Mouse (Mus musculus): ENCODE results near the gene Gtpbp3. TPM values are rescaled to one million over a fixed set of nuclear protein-coding genes. Genes with fewer than 3 reads are reported as not detected.

The Gtpbp3 gene
- polyA plus RNA-seq, 1 experiment from 2014 or later = 12.6 TPM

- Histone ChIP-seq H3K9me3 (no peaks in the 10 kb centered on the region), H3K4me3 (replicated peaks) (peak overlapping the region; percentile 80), H3K4me2 (peak overlapping the region; percentile 89), H3K9ac (peak overlapping the region; percentile 87), H3K4me1 (peaks cover 51% of the 10 kb centered on the region), H3K27me3 (no peaks in the 10 kb centered on the region), H3K27ac (0 out of 2 replicates have a peak overlapping the region, but pooled peaks have one; percentile 80), H3K36me3 (replicated peaks) (peaks cover 44% of the 10 kb centered on the region)
- WGBS = 6% methylated on average over 16 of the region's 16 CpGs
- peak; percentile 4 for ATAC-seq (ENCODE audit: low FRiP score)
These were observed 25.1 kb upstream of the Gtpbp3 start for GRCm38 (mm10) chr8:71462786-71463185.

GRCm38 (mm10) chr8:71463188-71464033 is 24.5 kb upstream of the Gtpbp3 start, which contains the start of gene Abhd8:
Abhd8 (minus strand) TSS chr8:71463655.
- Histone ChIP-seq H3K27ac (peak within 1 kb of the TSS; percentile 80), H3K9me3 (no peaks in the 10 kb centered on the region), H3K4me1 (peaks cover 50% of the 10 kb centered on the region), H3K9ac (peak within 1 kb of the TSS; percentile 87), H3K4me3 (replicated peaks) (peak within 1 kb of the TSS; percentile 80), H3K4me2 (peak within 1 kb of the TSS; percentile 89), H3K36me3 (replicated peaks) (peaks cover 38% of the 10 kb centered on the region), H3K27me3 (no peaks in the 10 kb centered on the region)
- peak; percentile 86 for ATAC-seq (ENCODE audit: low FRiP score)
- under 1% methylated on average over 55 of the region's 55 CpGs for WGBS

DNA sequence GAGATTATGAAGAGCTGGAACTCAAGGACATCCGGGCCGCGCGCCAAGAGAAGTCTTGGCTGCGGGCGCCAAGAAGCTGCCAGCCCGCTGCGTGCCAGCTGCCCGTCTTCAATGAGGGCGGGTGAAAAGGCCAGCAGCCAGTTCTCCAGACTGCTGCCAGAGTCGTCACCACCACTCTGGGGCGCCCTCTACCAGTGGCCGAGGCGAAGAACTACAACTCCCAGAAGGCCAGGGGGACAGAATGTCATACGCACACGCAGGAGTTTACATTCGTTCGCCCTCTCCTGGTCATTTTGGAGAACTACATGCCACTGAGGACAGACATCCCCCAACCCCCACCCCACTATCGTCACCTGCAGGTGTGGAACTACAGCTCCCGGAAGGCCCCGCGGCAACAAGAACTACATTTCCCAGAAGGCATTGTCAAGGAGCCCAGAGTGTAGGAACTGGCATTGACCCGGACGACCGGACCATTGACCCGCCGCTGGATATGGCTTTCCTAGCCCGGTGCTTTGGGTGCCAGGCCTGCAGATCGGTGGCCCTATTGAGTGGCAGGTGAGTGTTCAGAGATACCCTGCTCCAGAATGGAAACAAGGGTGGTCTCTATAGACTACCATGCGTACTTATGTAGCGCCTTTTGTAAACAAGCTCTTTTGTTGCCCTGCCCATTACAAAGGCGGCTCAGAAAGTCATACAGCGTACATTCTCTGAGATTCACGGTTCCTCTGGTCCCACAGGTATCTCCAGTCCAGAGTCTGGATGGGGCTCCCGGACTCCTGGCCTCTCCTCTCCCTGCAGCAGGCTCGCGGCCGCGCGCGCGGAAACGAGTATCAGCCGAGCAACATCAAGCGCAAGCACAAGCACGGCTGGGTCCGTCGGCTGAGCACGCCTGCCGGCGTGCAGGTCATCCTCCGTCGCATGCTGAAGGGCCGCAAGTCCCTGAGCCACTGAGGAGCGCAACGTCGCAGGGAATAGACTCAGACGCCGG is 23.1 kb upstream of the Gtpbp3 start, which contains the start of gene Mrpl34:
TSS of gene Mrpl34 (plus strand) at position 447 of the 988 bp plus-strand sequence.
- peaks cover 47% of the 10 kb centered on the region for H3K4me1 ChIP-seq
- H3K9ac ChIP-seq = peak within 1 kb of the TSS; percentile 87
- H3K4me2 ChIP-seq = peak within 1 kb of the TSS; percentile 89
- H3K4me3 ChIP-seq (replicated peaks) = peak within 1 kb of the TSS; percentile 80
- H3K27me3 ChIP-seq = no peaks in the 10 kb centered on the region
- peak; percentile 77 for ATAC-seq (ENCODE audit: low FRiP score)
- no peaks in the 10 kb centered on the region for H3K9me3 ChIP-seq
- WGBS = under 1% methylated on average over 59 of the region's 59 CpGs
- H3K36me3 ChIP-seq (replicated peaks) = peaks cover 24% of the 10 kb centered on the region
- H3K27ac ChIP-seq = peak within 1 kb of the TSS; percentile 80

DNA sequence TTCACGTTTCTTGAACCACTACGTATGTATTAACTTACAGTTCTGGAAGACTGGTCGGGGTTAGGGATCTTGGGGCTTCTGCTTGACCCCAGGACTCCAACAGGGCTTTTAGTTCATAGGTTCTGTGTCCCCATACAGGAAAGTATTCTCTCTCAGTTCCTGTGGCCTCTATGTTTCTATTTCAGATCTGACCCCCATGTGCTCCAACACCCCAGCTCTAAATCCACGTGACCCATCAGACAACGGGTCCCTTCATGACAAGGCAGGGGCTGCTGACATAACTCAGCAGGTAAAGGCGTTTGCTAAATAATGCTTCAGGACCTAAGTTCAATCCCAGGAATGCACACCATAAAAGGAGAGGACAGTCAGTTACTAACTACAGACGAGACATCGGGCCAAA is 22.2 kb upstream of the Gtpbp3 start:
- peak overlapping the region; percentile 89 for H3K4me2 ChIP-seq
- H3K27me3 ChIP-seq = no peaks in the 10 kb centered on the region
- peak overlapping the region; percentile 67; the same call in 1 of the 2 replicates for H3K9ac ChIP-seq
- peaks cover 17% of the 10 kb centered on the region for H3K36me3 ChIP-seq (replicated peaks)
- H3K9me3 ChIP-seq = no peaks in the 10 kb centered on the region
- no peak overlapping the region for H3K27ac ChIP-seq
- no peak for ATAC-seq (ENCODE audit: low FRiP score)
- 86% methylated on average over 8 of the region's 8 CpGs for WGBS
- H3K4me1 ChIP-seq = peaks cover 55% of the 10 kb centered on the region
- peak overlapping the region; percentile 80 for H3K4me3 ChIP-seq (replicated peaks)

- Histone ChIP-seq H3K27ac (no peak overlapping the region), H3K4me3 (replicated peaks) (no peak overlapping the region), H3K27me3 (no peaks in the 10 kb centered on the region), H3K36me3 (replicated peaks) (peaks cover 17% of the 10 kb centered on the region), H3K9me3 (no peaks in the 10 kb centered on the region), H3K4me2 (no peak overlapping the region), H3K9ac (no peak overlapping the region), H3K4me1 (peaks cover 53% of the 10 kb centered on the region)
- ATAC-seq (ENCODE audit: low FRiP score) = no peak
- WGBS = 96% methylated on average over 5 of the region's 5 CpGs
These were observed 21.7 kb upstream of the Gtpbp3 start for GRCm38 (mm10) chr8:71466198-71466597.

DNA sequence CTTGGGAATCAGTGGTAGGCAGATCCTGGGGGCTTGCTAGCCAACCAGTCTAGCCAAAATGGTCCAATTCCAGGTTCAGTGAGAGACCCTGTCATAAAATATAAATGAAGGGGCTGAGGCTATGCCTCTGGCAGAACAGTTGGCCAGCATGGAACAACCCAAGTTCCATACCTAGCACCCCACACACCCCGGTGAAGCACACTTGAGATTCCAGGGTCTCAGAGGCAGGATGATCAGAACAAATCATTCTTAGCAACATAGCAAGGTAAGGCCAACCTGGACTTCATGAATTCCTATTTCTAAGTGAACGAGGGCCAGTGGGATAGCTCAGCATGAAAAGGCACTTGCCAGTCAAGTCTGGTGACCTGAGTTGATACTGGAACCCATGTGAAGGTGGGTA is 20.7 kb upstream of the Gtpbp3 start:
- H3K36me3 ChIP-seq (replicated peaks) = peaks cover 20% of the 10 kb centered on the region
- H3K27me3 ChIP-seq = no peaks in the 10 kb centered on the region
- H3K4me3 ChIP-seq (replicated peaks) = no peak overlapping the region
- WGBS = 86% methylated on average over 2 of the region's 2 CpGs
- peaks cover 43% of the 10 kb centered on the region for H3K4me1 ChIP-seq
- H3K4me2 ChIP-seq = no peak overlapping the region
- no peaks in the 10 kb centered on the region for H3K9me3 ChIP-seq
- H3K9ac ChIP-seq = no peak overlapping the region
- no peak for ATAC-seq (ENCODE audit: low FRiP score)
- H3K27ac ChIP-seq = no peak overlapping the region

- 96% methylated on average over 1 of the region's 1 CpGs for WGBS
- Histone ChIP-seq H3K4me2 (no peak overlapping the region), H3K4me1 (peaks cover 36% of the 10 kb centered on the region), H3K9ac (no peak overlapping the region), H3K27ac (no peak overlapping the region), H3K4me3 (replicated peaks) (no peak overlapping the region), H3K9me3 (no peaks in the 10 kb centered on the region), H3K36me3 (replicated peaks) (peaks cover 28% of the 10 kb centered on the region), H3K27me3 (no peaks in the 10 kb centered on the region)
- ATAC-seq (ENCODE audit: low FRiP score) = no peak
These were observed 19.9 kb upstream of the Gtpbp3 start for GRCm38 (mm10) chr8:71468001-71468400.

DNA sequence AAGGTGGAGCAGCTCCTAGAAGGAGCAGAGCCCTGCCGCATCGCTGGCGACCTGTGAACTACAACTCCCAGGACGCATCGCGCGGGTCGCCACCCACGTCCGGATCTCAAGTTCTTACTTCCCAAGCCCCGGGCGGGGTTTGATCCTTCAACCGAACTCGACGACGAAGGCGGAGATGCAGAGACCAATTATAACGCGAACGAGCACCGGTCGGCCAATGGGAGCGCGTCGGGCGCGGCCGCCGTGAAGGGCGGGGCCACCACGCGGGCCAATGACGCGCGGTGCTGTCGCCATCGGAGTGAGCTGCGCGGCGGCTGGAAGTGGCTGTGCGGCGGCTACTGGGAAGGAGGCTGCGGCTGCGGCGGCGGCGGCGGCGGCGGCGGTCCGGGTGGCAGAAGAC is 19.0 kb upstream of the Gtpbp3 start, which contains the start of gene Dda1:
TSS of gene Dda1 (plus strand) at position 284 of the 400 bp plus-strand sequence.
- ATAC-seq (ENCODE audit: low FRiP score) = peak; percentile 91
- Histone ChIP-seq H3K9ac (peak within 1 kb of the TSS; percentile 83), H3K36me3 (replicated peaks) (peaks cover 37% of the 10 kb centered on the region), H3K27me3 (no peaks in the 10 kb centered on the region), H3K4me1 (peaks cover 32% of the 10 kb centered on the region), H3K9me3 (no peaks in the 10 kb centered on the region), H3K4me3 (replicated peaks) (peak within 1 kb of the TSS; percentile 91), H3K4me2 (peak within 1 kb of the TSS; percentile 93), H3K27ac (peak within 1 kb of the TSS; percentile 88)
- WGBS = under 1% methylated on average over 47 of the region's 52 CpGs

- Histone ChIP-seq H3K9ac (peak overlapping the region; percentile 83), H3K36me3 (replicated peaks) (peaks cover 42% of the 10 kb centered on the region), H3K9me3 (no peaks in the 10 kb centered on the region), H3K4me1 (peaks cover 27% of the 10 kb centered on the region), H3K27me3 (no peaks in the 10 kb centered on the region), H3K4me3 (replicated peaks) (peak overlapping the region; percentile 91), H3K27ac (peak overlapping the region; percentile 88), H3K4me2 (peak overlapping the region; percentile 93)
- ATAC-seq (ENCODE audit: low FRiP score) = peak; percentile 35
- 1% methylated on average over 22 of the region's 24 CpGs for WGBS
These were observed 18.5 kb upstream of the Gtpbp3 start for GRCm38 (mm10) chr8:71469411-71469810.

DNA sequence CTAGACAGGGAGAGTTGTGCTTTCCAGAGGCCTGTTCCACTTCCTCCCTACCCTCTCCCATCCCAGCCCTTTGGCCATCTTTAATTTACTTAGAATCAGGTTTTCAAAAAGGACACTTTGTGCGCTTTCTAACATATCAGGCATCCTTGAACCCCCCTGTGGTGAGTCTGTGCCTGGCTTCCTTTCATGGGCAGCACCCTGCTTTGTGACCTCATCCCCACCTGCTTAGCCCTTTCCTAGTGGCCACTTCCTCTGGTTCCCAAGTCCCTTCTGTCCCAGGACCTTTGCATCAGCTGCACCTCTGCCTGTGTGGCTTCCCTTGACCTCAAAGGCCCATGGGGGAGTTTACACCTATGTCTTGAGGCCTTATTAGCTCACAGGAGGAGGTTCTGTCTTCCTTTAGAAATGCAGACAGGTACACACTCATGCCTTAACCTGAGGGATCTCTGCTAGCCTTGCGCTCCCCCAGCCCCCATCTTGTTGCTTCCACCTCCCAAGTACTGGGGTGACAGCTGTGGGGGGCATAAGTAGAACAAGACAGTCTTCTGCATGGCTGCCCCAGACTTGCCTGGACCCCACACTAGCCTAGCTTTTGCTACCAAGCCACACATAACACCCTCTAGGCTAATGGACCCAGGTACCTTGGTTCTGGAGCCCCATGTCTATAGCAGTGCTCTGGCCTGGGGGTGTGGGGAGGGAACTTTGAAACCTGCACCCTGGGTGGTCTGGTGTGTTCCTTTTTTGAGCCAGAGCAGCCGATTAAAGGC is 17.6 kb upstream of the Gtpbp3 start:
- Histone ChIP-seq H3K27ac (peak overlapping the region; percentile 88; the same call in 1 of the 2 replicates), H3K4me1 (peaks cover 25% of the 10 kb centered on the region), H3K9ac (peak overlapping the region; percentile 83; the same call in 1 of the 2 replicates), H3K27me3 (no peaks in the 10 kb centered on the region), H3K36me3 (replicated peaks) (peaks cover 51% of the 10 kb centered on the region), H3K4me3 (replicated peaks) (peak overlapping the region; percentile 91), H3K9me3 (no peaks in the 10 kb centered on the region), H3K4me2 (peak overlapping the region; percentile 93)
- WGBS = 83% methylated on average over 3 of the region's 3 CpGs
- no peak for ATAC-seq (ENCODE audit: low FRiP score)

DNA sequence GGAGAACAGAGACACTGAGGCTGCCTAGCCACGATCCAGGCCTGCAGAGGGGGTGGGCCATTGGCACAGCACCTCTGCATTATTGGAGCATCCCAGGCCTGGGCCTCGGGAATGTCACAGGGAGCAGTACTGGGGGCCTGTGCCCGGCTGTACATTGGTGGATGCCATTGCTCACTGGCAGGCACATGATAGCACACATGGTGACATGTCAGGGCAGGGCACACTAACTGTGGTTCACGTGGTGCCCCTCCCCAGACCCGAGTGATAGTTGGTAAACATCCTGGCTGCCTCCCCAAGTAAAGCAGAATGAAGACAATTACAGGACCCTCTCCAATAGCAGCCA is 17.0 kb upstream of the Gtpbp3 start:
- no peaks in the 10 kb centered on the region for H3K27me3 ChIP-seq
- H3K27ac ChIP-seq = no peak overlapping the region
- no peak for ATAC-seq (ENCODE audit: low FRiP score)
- no peak overlapping the region for H3K4me3 ChIP-seq (replicated peaks)
- H3K9ac ChIP-seq = no peak overlapping the region; the same call in 1 of the 2 replicates
- 90% methylated on average over 5 of the region's 5 CpGs for WGBS
- H3K9me3 ChIP-seq = no peaks in the 10 kb centered on the region
- peaks cover 51% of the 10 kb centered on the region for H3K36me3 ChIP-seq (replicated peaks)
- peaks cover 23% of the 10 kb centered on the region for H3K4me1 ChIP-seq
- no peak overlapping the region for H3K4me2 ChIP-seq
